Mouse (Mus musculus): ENCODE measurements around the gene Glud1.

GRCm38 (mm10) chr14:34296350-34296749 is 14.2 kb upstream of the Glud1 start:
- TF ChIP-seq CTCF (IDR thresholded peaks at IDR 0.05; ENCODE audit: control insufficient read depth, insufficient read depth, insufficient read length): no peak
- TF ChIP-seq MAX (IDR thresholded peaks at IDR 0.05): no peak
- no peak for TF ChIP-seq MYOD1 (IDR thresholded peaks at IDR 0.05; ENCODE audit: control insufficient read depth, insufficient read length, low read depth)
- TF ChIP-seq CEBPB (IDR thresholded peaks at IDR 0.05; ENCODE audit: low read depth): no peak
- TF ChIP-seq MYOG (IDR thresholded peaks at IDR 0.05; ENCODE audit: control insufficient read depth, extremely low read depth, insufficient read length): no peak
